Mouse (Mus musculus): ENCODE results near the gene Spg7.
"Not testable (repeated sequence)": the region's sequence is repeated elsewhere in the genome, so short reads cannot be mapped to it uniquely, and the experiment has no call there.

Gene Spg7

DNA sequence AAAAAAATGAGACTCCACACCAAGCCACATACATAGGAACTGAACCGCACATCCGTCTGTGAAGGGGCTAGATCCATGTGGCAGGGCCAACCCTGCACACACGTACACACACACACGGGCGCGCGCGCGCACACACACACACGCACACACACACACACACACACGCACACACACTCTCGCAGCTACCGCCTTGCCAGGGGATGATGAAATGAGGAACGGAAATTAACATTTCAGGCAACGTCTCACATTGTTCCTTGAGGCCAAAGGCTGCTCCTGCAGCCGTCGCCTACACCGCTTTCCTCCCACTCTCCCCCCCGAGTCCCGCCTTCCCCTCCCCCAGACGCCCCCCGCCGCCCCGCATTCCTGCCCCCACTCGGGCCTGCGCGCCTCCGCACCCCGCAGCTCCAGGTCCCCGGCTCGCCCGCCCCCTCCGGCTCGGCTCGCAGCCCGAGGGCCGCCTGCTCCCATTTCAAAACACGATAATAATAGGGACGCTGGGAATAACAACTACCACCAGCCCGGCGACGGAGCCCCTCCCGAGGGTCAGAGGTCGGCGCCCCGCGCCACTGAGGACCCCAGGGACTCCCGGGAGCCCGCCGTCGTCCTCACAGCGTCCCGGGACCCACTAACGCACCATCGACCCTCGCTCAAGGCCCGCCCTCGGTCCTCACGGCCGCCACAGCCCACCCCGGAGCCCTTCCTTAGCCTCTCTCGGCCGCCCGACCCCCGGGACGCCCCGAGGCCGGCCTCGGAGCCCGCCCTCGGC, 21.6 kb upstream of the Spg7 start:
- DNase-seq (ENCODE audit: low spot score in 2 of 2), result peak in 1 of 2 experiments; percentile 50

DNA sequence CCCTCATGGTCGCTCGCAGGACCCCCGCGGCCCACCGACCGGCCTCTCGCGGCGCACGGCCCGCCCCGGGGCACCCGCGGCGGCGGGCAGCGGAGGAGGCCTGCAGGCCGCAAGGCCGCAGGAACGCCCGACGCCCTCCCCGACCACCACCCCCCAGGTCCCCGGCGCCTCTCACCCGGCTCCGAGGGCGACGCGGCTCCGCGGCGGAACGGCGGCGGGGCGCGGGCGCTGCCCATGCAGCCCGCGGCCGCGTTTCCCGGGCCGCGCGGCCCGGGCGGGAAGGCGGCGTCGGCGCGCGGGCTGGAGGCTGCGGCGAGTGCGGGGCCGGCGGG, 21.0 kb upstream of the Spg7 start:
- DNase-seq (ENCODE audit: low spot score in 2 of 2), result no peak

DNA sequence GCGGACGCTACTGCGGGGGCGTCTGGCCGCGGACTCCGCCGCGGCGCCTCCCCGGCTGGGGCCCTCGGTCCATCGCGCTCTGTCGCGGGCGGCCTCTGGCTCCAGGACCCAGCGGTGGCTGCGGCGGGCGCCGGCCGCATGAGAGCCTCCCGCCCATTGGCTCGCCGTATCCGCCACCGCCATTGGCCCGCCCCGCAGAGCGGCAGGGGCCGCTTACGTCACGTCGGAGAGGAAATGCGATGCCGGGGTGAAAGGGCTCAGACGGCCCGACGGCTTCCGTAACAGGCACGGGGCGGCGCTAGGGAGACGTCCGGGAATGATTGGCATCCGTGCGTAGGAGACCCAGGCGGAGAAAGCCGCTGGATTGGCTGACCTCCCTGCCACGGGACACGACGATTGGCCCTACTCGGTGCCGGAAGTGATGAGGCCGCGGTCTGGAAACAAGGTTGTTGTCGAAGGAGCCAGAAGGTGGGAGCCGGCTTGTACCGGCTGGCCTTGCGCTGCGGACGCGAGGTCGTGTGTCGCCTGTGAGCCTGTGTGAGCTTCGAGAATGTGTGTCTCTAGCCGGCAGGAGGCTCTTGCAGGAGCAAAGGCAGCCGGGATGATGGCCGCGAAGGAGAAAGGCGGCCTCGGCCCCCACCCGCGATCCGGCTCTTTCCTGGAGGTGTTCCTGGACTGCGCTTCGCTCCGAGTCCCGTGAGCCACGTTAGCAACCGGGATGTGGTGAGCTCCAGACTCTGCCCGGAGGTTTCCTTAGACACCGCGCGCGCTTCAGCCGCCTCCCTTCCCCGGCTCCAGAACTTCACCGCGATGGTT, 20.4 kb upstream of the Spg7 start, which contains the start of gene Ankrd11:
Ankrd11 (minus strand) TSS at position 120 of the 816 bp plus-strand sequence.
- DNase-seq (ENCODE audit: low spot score in 2 of 2), result peak; percentile 99 to 100

DNA sequence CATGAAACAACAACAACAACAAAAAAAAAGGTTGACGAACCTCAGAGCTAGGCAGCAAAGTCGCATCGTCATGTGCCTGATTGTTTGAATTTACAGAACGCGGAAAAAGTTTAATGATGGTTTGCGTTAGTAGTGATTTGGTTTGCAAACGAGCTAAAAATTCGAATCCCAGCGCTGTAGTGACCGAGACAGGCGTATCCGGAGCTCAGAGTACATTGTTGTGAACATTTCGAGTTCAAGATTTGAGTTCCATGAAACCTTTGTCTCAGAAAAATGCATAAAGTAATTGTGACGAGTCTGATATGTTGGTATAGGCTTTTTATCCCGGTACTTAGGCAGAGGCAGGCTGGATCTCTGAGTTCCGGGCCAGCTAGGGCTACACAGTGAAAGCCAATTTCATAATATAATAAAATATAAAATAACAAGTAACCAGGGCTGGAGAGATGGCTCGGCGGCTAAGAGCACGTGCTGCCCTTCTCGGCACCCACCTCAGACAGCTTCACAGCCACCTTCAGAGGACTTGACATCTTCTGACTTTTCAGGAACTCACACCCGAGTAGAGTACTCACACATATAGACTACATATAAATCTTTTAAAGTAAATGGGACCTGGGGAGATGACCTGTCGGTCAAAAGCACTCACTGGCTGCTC, 19.6 kb upstream of the Spg7 start:
- DNase-seq (ENCODE audit: low spot score in 2 of 2), result no peak

DNA sequence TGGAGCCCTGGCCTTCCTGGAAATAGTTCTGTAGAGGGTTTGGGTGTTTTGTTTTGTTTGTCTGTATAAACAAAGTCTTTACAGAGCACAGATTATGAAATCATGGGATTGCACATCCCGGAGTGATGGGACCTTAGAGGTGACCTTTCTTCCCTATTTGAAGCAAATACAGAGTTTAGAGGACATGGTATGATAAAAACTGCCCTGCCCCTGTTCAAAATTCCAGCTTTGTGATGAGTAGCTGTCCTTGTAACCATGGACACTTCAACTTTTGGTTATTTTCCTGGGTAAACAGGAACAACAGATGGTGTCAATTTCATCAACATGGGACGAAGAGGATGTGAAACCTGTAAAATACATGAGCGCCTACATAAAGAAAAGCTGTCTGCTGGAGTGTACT, 18.8 kb upstream of the Spg7 start:
- DNase-seq (ENCODE audit: low spot score in 2 of 2), result no peak

DNA sequence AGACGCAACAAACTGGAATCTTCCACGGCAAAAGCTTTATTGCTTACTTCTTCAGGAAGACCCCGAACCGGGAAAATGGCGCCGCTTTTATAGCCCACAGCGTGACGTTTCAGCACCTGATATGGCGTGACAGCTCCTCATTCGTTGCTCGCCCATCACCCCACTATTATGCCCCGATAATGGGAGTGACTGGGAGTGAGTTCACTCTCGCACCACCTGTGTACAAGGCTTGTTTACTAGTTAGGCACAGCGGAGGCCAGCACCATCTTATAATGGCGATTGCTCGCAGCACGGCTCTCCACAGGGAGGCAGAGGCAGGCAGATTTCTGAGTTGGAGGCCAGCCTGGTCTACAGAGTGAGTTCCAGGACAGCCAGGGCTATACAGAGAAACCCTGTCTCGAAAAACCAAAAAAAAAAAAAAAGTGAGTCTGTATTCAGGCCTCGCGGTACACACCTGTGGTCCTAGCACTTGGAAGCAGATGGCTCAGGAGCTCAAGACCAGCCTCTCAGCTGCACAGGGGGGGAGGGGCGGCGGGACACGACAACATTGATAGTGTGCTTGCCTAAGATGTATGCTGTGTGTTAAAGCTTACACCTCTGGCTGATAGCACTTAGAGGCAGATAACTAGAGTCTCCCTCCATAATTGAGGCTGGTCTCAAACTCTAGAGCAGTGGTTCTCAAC, 17.9 kb upstream of the Spg7 start:
- DNase-seq (ENCODE audit: low spot score in 2 of 2), result not testable (repeated sequence)

DNA sequence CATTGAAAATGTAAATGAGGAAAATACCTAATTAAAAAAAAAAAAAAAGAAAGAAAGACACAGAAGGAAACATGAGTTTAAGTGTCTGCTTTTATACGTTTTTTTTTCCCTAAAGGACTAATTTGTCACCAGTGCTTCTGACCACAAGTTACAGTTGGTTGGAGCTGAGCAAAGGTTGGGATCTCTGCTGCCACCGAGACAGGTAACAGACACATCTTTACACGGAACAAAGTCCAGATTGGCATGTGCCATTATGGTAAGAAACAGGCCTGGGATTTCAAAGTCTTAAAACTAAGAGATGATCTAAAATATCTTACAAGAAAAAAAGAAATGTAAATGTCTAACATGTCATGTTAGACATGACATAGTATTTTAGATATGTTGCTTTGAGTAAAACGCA, 16.0 kb upstream of the Spg7 start:
- DNase-seq (ENCODE audit: low spot score in 2 of 2), result no peak

DNA sequence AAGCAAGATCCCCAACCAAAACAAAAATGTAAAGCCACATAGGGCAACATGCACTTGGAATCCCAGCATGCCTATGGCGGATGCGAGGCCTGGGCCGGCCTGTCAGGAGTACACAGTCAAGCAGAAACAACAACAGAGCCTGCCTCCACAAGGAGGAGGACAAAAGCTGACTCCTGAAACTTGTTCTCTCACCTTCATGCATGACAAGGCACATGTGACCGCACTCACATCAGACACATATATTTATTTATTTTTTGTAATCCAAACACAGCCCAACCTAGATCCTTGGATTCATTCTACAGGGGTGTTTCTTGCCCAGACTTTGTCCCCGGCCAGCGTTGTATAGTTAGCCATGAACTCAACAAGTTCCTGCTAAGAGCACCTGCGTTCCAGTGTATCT, 14.9 kb upstream of the Spg7 start:
- no peak for DNase-seq (ENCODE audit: low spot score in 2 of 2)

DNA sequence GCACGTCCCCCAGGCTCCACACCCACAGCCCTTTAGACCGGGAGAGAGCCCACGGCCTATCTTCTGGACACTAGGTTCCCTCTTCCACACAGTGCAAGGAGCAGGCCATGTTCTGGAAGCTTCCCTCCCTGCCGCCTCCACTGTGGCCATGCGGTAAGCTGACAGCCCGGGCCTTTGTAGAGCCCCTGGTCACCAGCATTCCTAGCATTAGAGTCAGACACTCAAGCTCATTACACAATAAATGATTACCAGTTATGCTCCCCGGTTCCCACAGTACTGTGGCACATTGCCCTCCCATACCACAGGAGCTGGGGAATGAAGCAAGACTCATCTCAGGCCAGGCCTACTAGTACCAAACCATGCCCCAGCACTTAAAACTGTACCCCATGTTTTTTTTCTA, 14.3 kb upstream of the Spg7 start:
- no peak for DNase-seq (ENCODE audit: low spot score in 2 of 2)

DNA sequence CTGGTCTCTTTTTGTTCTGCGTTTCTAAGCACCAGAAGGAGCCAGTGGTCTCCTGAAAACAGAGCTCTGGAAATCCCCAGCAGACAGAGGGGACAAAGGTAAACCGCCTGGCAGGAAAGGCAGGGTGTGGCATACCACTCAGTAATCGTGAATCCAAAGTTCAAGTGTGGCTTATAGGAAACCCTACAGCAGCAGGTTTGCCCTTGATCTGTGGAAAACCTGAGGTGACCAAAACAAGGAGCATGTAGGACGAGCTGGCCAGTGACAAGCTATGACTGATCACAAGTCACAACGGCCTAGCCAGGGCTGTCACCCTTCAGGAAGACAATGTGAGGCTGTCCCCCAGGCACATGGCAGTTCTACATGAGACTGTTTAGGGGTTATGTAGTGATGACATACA, 11.3 kb upstream of the Spg7 start:
- no peak for DNase-seq (ENCODE audit: low spot score in 2 of 2)

DNA sequence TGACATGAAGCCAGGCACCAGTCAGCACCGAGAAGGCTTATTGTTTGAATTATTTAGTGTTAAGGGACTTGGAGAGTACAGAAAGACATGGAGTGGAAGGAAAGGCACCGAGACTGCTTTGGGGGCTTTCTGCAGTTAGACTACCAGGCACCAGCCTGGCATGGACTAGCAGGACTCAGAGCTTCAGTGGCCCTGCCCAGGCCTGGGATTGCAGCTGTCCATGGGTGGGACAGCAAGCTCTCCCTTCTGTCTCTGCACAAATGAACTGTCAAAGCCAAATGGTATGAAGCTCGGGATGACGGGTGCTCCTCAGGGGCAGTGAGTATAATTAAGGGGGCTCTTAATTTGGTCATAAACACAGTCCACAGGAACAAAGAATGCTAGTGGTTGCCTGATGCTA, 1.3 kb downstream of the Spg7 start:
- DNase-seq (ENCODE audit: low spot score in 2 of 2), result no peak

DNA sequence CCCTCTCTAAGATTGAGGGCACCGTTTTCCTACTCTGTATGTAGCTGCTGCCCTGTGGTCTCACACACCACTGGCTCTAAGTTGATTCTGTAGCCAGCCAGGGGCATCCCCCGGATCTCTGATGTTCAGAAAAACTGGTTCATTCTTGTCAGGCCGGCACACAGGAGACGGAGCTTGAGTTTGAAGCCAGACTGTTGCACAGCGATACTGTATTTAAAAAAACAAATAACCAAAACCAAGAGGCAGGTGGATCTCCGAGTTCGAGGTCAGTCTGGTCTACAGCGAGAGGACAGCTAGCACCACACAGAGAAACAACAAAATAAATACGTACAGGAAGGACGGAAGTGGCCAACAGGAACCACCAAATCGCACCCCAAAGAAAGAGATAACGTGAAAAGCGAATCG, 2.1 kb downstream of the Spg7 start:
- no peak for DNase-seq (ENCODE audit: low spot score in 2 of 2)

DNA sequence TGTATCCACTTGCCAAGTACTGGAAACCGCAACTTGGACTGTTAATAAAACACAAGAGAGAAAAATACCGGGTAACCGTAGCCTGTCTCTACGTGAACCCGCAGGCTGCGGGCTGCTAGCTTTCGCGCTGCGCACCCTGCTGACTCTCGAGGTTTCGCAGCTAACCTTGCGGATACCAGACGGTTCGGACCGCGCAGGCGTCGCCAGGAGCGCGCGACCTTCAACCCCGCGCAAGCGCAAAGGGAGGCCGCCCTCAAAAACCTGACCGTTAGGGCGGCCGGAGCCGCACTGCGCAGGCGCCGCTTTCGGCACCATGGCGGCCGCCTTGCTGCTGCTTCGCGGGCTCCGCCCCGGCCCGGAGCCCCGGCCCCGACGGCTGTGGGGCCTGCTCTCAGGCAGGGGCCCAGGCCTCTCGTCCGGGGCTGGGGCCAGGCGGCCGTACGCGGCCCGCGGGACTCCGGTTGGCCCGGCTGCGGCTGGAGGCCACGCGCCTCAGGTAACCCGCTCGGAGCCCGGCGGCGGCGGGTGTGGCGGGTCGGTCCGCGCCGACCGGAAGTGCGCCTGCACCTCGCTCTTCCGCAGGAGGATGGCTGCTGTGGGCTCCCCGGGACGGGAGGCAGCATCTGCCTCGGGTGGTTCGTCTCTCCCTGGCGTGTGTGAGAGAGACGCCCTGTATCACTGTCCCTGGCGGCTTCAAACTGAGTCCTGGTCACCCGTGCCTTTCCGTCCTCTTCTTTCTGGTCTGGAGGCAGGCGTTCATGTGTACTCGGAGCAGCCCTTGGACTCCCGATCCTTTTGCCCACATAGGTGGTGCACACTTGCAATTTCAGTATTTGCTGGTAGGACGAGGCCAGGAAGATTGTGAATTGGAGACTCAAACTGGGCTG, 2.7 kb downstream of the Spg7 start:
- peak; percentile 84 to 94 for DNase-seq (ENCODE audit: low spot score in 2 of 2)

DNA sequence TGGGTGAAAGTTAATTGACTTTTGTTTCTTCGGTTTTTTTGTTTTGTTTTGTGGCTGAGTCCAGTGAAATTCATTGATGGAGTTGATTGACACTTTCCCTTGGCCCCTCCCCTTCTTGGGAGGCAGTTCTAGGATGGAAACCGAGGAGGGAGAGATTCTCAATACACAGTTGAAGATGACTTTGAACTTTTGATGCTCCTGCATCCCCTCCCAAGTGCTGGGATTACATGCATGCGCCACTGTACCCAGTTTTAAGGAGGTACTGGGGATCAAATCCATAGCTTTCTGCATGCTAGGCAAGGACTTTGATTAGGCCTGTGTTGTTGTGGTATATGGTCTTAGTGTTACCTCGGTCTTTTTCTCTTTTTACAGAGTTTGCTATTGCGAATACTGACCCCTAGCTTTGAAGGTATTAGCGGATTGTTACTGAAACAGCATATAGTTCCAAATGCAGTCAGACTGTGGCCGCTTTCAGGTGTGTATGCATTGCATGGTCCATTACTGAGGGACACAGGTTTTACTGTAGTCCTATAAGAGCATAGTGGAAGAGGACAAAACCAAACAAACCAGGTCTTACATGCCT, 3.5 kb downstream of the Spg7 start:
- no peak for DNase-seq (ENCODE audit: low spot score in 2 of 2)

DNA sequence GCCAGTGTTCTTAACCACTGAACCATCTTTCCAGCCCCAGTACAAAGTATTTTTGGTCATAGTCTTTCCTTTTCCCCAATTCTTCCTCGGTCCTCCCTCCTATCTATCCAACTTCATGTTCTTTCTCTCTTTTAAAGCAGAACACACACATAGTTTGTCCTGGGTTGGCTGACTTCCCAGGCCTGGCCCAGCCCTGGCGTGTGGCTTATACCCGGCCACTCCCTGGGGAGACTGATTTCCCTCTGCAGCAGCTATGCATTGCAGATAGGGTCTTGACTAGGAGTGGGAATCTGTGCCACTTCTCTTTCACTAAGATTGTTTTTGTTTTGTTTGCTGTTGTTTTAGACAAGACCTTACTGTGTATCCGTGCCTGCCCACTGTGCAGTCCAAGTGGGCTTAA, 8.4 kb downstream of the Spg7 start:
- DNase-seq (ENCODE audit: low spot score in 2 of 2), result no peak

DNA sequence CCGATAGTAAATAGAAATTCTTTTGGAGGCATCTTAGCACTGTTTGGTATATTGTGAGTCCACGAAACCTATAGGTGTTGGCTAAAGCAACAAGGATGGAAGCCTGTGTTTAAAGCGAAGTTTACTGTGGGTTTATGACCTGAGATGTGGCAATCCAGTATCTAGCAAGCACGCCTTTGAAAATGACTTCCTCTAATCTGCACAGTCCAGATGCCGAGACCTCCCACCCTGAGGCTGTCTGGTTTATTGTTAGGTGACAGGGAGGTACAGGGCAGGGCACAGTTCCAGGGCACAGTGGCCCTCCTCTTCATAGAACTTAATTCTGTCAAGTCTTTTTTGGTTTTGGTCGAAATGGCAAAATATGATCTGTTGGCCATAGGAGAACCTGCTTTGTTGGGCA, 14.5 kb downstream of the Spg7 start:
- DNase-seq (ENCODE audit: low spot score in 2 of 2), result no peak

DNA sequence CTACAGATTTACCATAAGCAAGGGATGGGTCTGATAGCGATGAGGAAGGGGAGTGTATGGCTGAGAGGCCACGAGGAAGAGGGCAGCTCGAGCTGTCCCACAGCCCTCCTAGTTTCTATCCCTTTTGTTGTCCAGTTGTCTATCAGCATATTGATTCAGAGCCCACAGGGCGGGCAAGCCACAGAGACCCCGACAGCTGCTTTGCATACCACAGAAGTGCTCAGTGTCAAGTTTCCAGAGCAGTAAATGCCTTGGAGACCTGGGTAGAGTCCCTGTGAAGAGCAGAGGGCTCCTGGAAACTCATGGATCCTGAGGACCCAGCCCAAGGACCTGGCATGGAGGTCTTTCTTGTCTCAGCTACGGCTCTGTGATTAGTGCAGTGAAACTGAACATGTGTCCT, 20.3 kb downstream of the Spg7 start:
- no peak for DNase-seq (ENCODE audit: low spot score in 2 of 2)

DNA sequence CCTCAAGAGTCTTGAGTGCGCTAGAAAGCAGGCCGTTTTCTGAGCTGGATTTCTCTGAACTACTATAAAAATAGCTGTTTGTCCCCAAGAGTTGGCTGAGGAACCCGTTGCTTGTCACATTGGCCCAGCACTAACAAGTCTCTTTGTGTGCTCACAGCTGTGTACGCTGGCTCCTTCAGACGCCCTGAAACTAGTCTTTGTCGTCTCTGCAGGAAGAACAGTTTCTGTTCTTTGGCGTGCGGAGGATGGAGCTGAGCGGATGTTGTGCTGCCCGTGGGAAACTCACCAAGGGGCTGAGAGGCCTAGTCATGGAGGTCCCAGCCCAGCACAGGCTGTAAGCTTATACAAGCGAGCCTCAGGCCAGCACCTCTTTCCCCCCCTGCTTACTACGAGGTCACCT, 20.9 kb downstream of the Spg7 start:
- DNase-seq (ENCODE audit: low spot score in 2 of 2), result peak; percentile 47 to 55

DNA sequence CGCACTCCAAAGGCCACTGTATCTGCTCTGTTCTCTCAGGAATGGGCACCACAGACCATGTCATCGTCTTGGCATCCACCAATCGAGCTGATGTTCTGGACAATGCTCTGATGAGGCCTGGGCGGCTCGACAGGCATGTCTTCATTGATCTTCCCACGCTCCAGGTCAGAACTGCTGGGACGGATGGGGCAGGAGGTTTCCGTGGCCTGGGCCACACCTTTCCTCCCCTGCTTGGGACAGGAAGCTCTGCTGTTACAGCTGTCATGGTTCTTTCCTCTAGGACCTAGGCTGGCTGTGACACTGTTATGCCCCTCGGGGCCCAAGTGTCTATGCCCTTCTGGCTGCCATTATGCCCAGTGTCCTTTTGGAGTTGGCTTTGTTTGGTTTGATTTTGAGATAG, 24.5 kb downstream of the Spg7 start:
- no peak for DNase-seq (ENCODE audit: low spot score in 2 of 2)

DNA sequence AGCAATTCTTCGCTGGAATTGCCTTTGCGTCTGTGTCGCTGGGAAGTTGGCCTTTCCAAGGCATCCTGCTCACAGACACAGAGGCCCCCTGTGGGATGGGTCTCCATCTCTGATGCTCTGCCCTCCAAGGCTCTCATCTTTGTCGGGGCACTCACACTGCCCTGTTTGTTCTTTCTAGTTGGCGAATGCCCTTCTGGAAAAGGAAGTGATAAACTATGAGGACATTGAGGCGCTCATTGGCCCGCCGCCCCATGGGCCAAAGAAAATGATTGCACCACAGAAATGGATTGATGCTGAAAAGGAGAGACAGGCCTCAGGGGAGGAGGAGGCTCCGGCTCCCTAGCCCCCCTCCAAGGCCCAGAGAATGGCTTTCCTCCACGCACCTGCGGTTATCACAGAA, 34.5 kb downstream of the Spg7 start:
- DNase-seq (ENCODE audit: low spot score in 2 of 2), result no peak

Data from left cerebral cortex, adult 9 months (tissue).